Mouse (Mus musculus): ENCODE results near the gene Spata4. TPM values are rescaled to one million over a fixed set of nuclear protein-coding genes. Genes with fewer than 3 reads are reported as not detected.

The Spata4 gene
- polyA plus RNA-seq, 1 experiment from 2014 or later = not detected

DNA sequence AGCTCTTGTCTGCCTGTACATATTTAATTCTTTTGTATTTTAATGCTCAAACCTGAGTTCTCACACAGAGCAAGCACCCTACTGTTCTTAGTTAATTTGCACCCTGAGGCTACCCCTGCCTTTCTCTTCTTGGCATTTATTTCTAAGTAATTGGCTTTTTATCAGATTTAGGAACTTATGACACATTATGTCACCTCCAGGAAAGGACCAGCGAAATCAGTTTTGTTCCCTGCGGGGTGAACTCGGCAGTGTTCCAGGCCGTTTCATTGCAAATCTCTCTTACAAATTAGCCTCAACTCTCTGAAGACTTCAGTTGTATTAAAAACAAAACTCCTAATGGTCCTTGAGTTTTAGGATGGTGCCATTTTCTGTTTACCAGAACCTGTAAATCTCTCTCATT, 38.1 kb downstream of the Spata4 start:
- Histone ChIP-seq H3K4me2 (ENCODE audit: low read depth) (no peak overlapping the region), H3K4me1 (ENCODE audit: control insufficient read depth, insufficient read depth, low read length) (no peaks in the 10 kb centered on the region), H3K27ac (ENCODE audit: low read depth, low read length) (no peak overlapping the region), H3K27me3 (ENCODE audit: control insufficient read depth, insufficient read depth, low read length) (no peaks in the 10 kb centered on the region), H3K36me3 (ENCODE audit: control insufficient read depth, insufficient read depth, low read length) (no peaks in the 10 kb centered on the region), H3K4me3 (ENCODE audit: low read depth, low read length) (no peak overlapping the region), H3K9ac (ENCODE audit: low read length) (no peak overlapping the region), H3K9me3 (ENCODE audit: control insufficient read depth, low read length) (no peaks in the 10 kb centered on the region)
- DNase-seq (ENCODE audit: low spot score) (no peak), ATAC-seq (ENCODE audit: insufficient read depth, low FRiP score, low TSS enrichment) (no peak)
- WGBS = 86% methylated on average over 4 of the region's 4 CpGs

Other genes with a start within 250 kb of the Spata4 start
- gene Asb5, start 71.2 kb upstream of the Spata4 start, polyA plus RNA-seq (2014; fragmentation: Nextera tagmentation; extraction: Ambion mirVana) = 4.7 and 6.9 TPM in 2 replicates
- 80.8 and 84.6 TPM in 2 replicates for gene Spcs3, start 70.8 kb upstream of the Spata4 start, polyA plus RNA-seq (2014; fragmentation: Nextera tagmentation; extraction: Ambion mirVana)